Mouse (Mus musculus) midbrain, embryonic 14.5 days (tissue): Measurements from ENCODE around the gene Uck2. TPM values are rescaled to one million over a fixed set of nuclear protein-coding genes. Genes with fewer than 3 reads are reported as not detected.

Experiments used
- ATAC-seq: fragments of 200-750 bp; cut with Nextera tagmentation; 2 replicates; pipeline ENCODE4 v1.8.0; 2017; ENCODE audit warnings: moderate number of reproducible peaks, moderate library complexity; ENCODE audit not compliant: low FRiP score, low TSS enrichment
- DNase-seq: peaks from one replicate; pipeline ENCODE4 v3.0.0-alpha.2; 2015
- H3K27ac ChIP-seq: fragments of 300-500 bp; sonication (generic); replicated peaks from 2 replicates; pipeline ENCODE4 v1.5.1; 2014; ENCODE audit warnings: mild to moderate bottlenecking, low read depth, low read length, moderate library complexity
- H3K27me3 ChIP-seq: fragments of 300-500 bp; sonication (generic); 2 replicates; pipeline ENCODE4 v1.6.1; 2014; ENCODE audit warnings: low read length, control low read depth, mixed read lengths; ENCODE audit not compliant: control insufficient read depth, insufficient read depth
- H3K36me3 ChIP-seq: fragments of 300-500 bp; sonication (generic); 2 replicates; pipeline ENCODE4 v1.6.1; 2014; ENCODE audit warnings: low read length, control low read depth; ENCODE audit not compliant: control insufficient read depth, insufficient read depth
- H3K4me1 ChIP-seq: fragments of 300-500 bp; sonication (generic); 2 replicates; pipeline ENCODE4 v1.6.1; 2014; ENCODE audit warnings: mild to moderate bottlenecking, antibody characterized with exemption, low read length, control low read depth; ENCODE audit not compliant: control insufficient read depth, insufficient read depth
- H3K4me2 ChIP-seq: fragments of 300-500 bp; sonication (generic); 2 replicates; pipeline ENCODE4 v1.6.1; 2014; ENCODE audit warnings: mild to moderate bottlenecking, low read length, moderate library complexity
- H3K4me3 ChIP-seq: fragments of 300-500 bp; sonication (generic); replicated peaks from 2 replicates; pipeline ENCODE4 v1.5.1; 2014; ENCODE audit warnings: low read depth, low read length
- H3K9ac ChIP-seq: fragments of 300-500 bp; sonication (generic); replicated peaks from 2 replicates; pipeline ENCODE4 v1.6.1; 2014; ENCODE audit warnings: mild to moderate bottlenecking, low read length, moderate library complexity
- H3K9me3 ChIP-seq: fragments of 300-500 bp; sonication (generic); 2 replicates; pipeline ENCODE4 v1.6.1; 2016; ENCODE audit warnings: low read length, control low read depth, mixed read lengths; ENCODE audit not compliant: control insufficient read depth
- WGBS: fragments of 180-500 bp; shearing (Covaris S2); extraction: QIAGEN DNeasy Blood & Tissue Kit; methylation state at CpG from one replicate; pipeline ENCODE4 v1.1.7; 2014; 5-methylcytosine and 5-hydroxymethylcytosine counted together
- polyA plus RNA-seq: library from polyadenylated mRNA; unstranded; fragments of >200 nt; fragmentation: Nextera tagmentation; extraction: Ambion mirVana; gene quantifications from 2 replicates; pipeline ENCODE4 v1.2.1, GENCODE M21; 2014

Uck2 gene
- polyA plus RNA-seq, 1 experiment from 2014 or later, result 54.1 TPM

GRCm38 (mm10) chr1:167287156-167287555 is 2.0 kb upstream of the Uck2 start:
- Histone ChIP-seq H3K9ac (no peak overlapping the region), H3K36me3 (no peaks in the 10 kb centered on the region), H3K4me1 (peaks cover 26% of the 10 kb centered on the region), H3K4me2 (no peak overlapping the region), H3K9me3 (no peaks in the 10 kb centered on the region), H3K4me3 (no peak overlapping the region), H3K27me3 (no peaks in the 10 kb centered on the region), H3K27ac (no peak overlapping the region)
- ATAC-seq (no peak), DNase-seq (no peak)
- 90% methylated on average over 5 of the region's 5 CpGs for WGBS

- H3K27ac ChIP-seq, result peak overlapping the region; percentile 98
- no peaks in the 10 kb centered on the region for H3K36me3 ChIP-seq
- no peaks in the 10 kb centered on the region for H3K9me3 ChIP-seq
- no peak for ATAC-seq
- H3K27me3 ChIP-seq, result no peaks in the 10 kb centered on the region
- WGBS, result 1% methylated on average over 8 of the region's 8 CpGs
- peak overlapping the region; percentile 75 for H3K4me2 ChIP-seq
- H3K4me1 ChIP-seq, result peaks cover 31% of the 10 kb centered on the region
- no peak for DNase-seq
- peak overlapping the region; percentile 95 for H3K4me3 ChIP-seq
- peak overlapping the region; percentile 93 for H3K9ac ChIP-seq
These were observed 236 bp upstream of the Uck2 start for GRCm38 (mm10) chr1:167285356-167285755.

DNA sequence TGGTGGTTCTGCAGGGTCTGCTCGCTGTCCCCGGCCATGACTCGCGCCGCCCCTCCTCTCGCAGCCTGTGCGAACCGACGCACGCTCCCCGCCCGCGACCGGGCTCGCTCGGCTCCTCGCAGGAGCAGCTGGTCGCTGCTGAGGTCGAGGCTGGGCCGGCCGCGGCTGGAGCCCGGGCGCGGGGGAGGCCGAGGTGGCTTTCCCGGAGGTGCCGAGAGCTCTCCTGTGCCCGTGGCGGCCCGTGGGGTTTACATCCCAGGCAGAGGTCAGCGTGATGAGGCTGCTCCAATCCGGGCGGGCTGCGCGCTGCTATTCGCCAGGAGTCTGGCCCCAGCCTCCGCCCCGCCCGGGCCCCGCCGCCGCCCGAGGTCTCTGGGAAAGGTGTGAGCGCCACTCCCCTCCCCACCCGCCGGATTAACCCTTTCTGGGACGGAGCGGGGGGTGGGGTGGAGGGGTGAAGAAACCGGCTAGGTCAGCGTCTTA is 242 bp downstream of the Uck2 start:
- H3K27ac ChIP-seq, result peak overlapping the region; percentile 98
- H3K4me3 ChIP-seq, result peak overlapping the region; percentile 95
- H3K36me3 ChIP-seq, result no peaks in the 10 kb centered on the region
- H3K27me3 ChIP-seq, result no peaks in the 10 kb centered on the region
- H3K4me1 ChIP-seq, result peaks cover 29% of the 10 kb centered on the region
- 0% methylated on average over 51 of the region's 51 CpGs for WGBS
- peak overlapping the region; percentile 75 for H3K4me2 ChIP-seq
- DNase-seq (peak; percentile 92), ATAC-seq (peak; percentile 91)
- peak overlapping the region; percentile 93 for H3K9ac ChIP-seq
- no peaks in the 10 kb centered on the region for H3K9me3 ChIP-seq

DNA sequence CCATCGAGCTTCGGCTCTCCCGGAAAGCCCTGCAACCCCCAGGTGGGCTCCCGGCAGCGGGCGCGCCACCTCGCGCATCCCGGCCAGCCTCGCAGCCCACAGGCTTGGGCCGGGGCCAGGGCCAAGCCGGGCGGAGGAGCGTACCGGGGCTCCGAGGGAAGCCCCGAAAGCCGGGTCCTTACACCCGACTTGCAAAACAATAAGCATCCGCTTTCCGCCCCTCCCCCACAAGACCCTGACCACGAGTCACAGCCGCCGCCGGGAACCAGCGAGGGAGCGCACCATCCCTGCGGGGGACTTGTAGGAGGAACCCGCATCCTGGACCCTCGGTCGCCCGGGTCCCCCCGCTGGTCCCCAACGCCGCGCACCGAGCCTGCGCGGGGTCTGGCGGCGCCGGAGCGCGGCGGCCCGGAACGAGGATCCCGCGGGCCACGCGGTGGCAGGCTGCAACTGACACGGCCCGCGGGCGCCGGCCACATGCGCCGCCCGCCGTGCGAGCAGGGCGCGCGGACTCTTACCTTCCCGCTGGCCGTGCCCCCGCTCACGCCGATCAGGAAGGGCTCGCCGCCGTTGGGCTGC is 773 bp downstream of the Uck2 start:
- peak overlapping the region; percentile 98 for H3K27ac ChIP-seq
- WGBS, result under 1% methylated on average over 73 of the region's 73 CpGs
- H3K9me3 ChIP-seq, result no peaks in the 10 kb centered on the region
- peaks cover 24% of the 10 kb centered on the region for H3K4me1 ChIP-seq
- H3K4me3 ChIP-seq, result peak overlapping the region; percentile 95
- H3K27me3 ChIP-seq, result no peaks in the 10 kb centered on the region
- peak overlapping the region; percentile 93 for H3K9ac ChIP-seq
- peak overlapping the region; percentile 75 for H3K4me2 ChIP-seq
- DNase-seq (peak; percentile 88), ATAC-seq (peak; percentile 51)
- no peaks in the 10 kb centered on the region for H3K36me3 ChIP-seq

- no peaks in the 10 kb centered on the region for H3K36me3 ChIP-seq
- H3K9me3 ChIP-seq, result no peaks in the 10 kb centered on the region
- peaks cover 20% of the 10 kb centered on the region for H3K4me1 ChIP-seq
- peak overlapping the region; percentile 95 for H3K4me3 ChIP-seq
- H3K27ac ChIP-seq, result peak overlapping the region; percentile 98
- ATAC-seq (peak; percentile 14; the same call in 1 of the 2 replicates), DNase-seq (peak; percentile 83)
- H3K4me2 ChIP-seq, result peak overlapping the region; percentile 75
- WGBS, result under 1% methylated on average over 44 of the region's 44 CpGs
- no peaks in the 10 kb centered on the region for H3K27me3 ChIP-seq
- peak overlapping the region; percentile 93 for H3K9ac ChIP-seq
These were observed 1.5 kb downstream of the Uck2 start for GRCm38 (mm10) chr1:167283441-167284257.

GRCm38 (mm10) chr1:167282768-167283167 is 2.4 kb downstream of the Uck2 start:
- H3K27ac ChIP-seq, result no peak overlapping the region
- H3K9ac ChIP-seq, result peak overlapping the region; percentile 93; the same call in 1 of the 2 replicates

DNA sequence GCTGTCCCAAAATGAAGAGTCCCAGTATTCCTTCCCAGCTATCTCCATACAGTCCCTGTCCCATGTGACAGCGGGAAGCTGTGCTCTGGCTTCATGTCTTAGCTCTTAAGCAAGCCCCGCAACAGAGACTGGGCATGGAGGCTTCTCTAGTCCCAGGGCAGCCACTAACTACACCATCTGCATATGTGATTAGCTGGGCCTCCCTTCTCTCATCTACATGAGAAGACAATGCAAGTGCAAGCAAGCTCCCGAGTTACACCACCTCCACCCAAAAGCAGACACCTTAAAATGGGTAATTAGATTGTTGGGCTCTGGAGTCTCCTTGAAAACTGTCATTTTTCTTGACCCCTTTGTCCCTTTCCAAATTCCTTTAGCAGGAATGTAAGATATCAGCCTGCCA is 3.0 kb downstream of the Uck2 start:
- Histone ChIP-seq H3K27me3 (no peaks in the 10 kb centered on the region), H3K27ac (no peak overlapping the region), H3K36me3 (no peaks in the 10 kb centered on the region), H3K4me2 (peak overlapping the region; percentile 75), H3K4me3 (peak overlapping the region; percentile 95; the same call in 1 of the 2 replicates), H3K9ac (no peak overlapping the region; the same call in 1 of the 2 replicates), H3K9me3 (no peaks in the 10 kb centered on the region), H3K4me1 (peaks cover 20% of the 10 kb centered on the region)
- no peak for DNase-seq
- WGBS, result 42% methylated on average over 3 of the region's 3 CpGs
- no peak for ATAC-seq

More at GRCm38 (mm10) chr1:167282768-167283167, 2.4 kb downstream of the Uck2 start:
- no peaks in the 10 kb centered on the region for H3K27me3 ChIP-seq
- DNase-seq (no peak), ATAC-seq (no peak)
- peak overlapping the region; percentile 75 for H3K4me2 ChIP-seq
- no peaks in the 10 kb centered on the region for H3K36me3 ChIP-seq
- whole genome bisulfite sequencing, result 49% methylated on average over 5 of the region's 5 CpGs
- peak overlapping the region; percentile 95 for H3K4me3 ChIP-seq
- peaks cover 20% of the 10 kb centered on the region for H3K4me1 ChIP-seq
- H3K9me3 ChIP-seq, result no peaks in the 10 kb centered on the region

GRCm38 (mm10) chr1:167280061-167280460 is 5.1 kb downstream of the Uck2 start:
- Histone ChIP-seq H3K27ac (no peak overlapping the region), H3K9ac (no peak overlapping the region), H3K4me1 (peaks cover 15% of the 10 kb centered on the region), H3K36me3 (no peaks in the 10 kb centered on the region), H3K4me3 (no peak overlapping the region), H3K27me3 (no peaks in the 10 kb centered on the region), H3K9me3 (no peaks in the 10 kb centered on the region), H3K4me2 (no peak overlapping the region)
- WGBS, result 90% methylated on average over 10 of the region's 10 CpGs
- DNase-seq, result no peak
- no peak for ATAC-seq
